ENCODE assay signal across 8 mouse cellular contexts in the genomic region with DNA sequence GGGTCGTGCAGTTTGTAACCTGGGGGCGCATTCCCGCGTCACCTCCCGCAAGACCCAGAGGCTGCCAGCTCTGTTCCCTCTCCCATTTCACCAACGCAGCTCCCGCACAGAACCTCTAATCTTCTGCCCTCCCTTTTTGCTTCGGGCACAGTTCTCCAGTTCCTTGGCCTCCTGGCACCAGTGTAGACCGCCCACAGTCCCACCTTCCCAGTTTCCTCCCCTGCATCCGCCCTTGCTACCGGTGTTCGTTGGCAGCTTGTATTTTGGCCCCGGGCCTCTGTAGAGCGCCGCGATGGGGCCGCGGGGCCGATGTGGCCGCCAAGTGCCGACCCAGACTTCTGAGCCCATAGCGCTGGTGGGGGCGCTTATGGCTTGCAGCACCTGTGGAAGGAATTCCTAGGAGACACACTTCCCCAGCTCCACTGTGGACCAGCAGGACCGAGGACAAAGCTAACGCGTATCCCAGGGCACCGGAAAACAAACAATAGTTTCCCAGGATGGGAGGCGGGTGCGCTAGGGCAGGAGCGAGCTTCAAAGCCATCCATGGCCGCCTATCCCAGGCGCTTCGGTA. TPM values are rescaled to one million over a fixed set of nuclear protein-coding genes. Genes with fewer than 3 reads are reported as not detected.
DNase-seq lines count a peak whose midpoint lies in the region; ATAC-seq and TF ChIP-seq lines count a peak whose summit lies in the region.

A gene (minus strand): TSS at position 452 of the 571 bp plus-strand sequence.

- WGBS in forebrain, embryonic 16.5 days: under 1% methylated on average over 33 of the region's 33 CpGs
- 1% methylated on average over 32 of the region's 33 CpGs for WGBS in hindbrain, postnatal 0 days
- WGBS in liver, embryonic 15.5 days (ENCODE audit: insufficient replicate concordance): 2% methylated on average over 32 of the region's 33 CpGs
- WGBS in neural tube, embryonic 12.5 days: under 1% methylated on average over 33 of the region's 33 CpGs

- peak within 1 kb of the TSS; percentile 46 for H3K9ac ChIP-seq in forebrain, embryonic 16.5 days (replicated peaks; ENCODE audit: low read depth, low read length)
- peak within 1 kb of the TSS; percentile 22; the same call in 1 of the 2 replicates for H3K9ac ChIP-seq in hindbrain, postnatal 0 days (replicated peaks; ENCODE audit: low read length)
- peak within 1 kb of the TSS; percentile 21; the same call in 1 of the 2 replicates for H3K9ac ChIP-seq in liver, embryonic 15.5 days
- peak within 1 kb of the TSS; percentile 40; the same call in 1 of the 2 replicates for H3K9ac ChIP-seq in neural tube, embryonic 12.5 days

- DNase-seq in CD4-positive, CD25-positive, alpha-beta regulatory T cell, adult 2 months (ENCODE audit: low read depth, low spot score): peak; percentile 39
- DNase-seq in cerebellum, adult 11 months: peak; percentile 83
- DNase-seq in hindbrain, postnatal 0 days (ENCODE audit: low spot score): no peak
- DNase-seq in right cerebral cortex, postnatal 14 days: no peak

- peak within 1 kb of the TSS; percentile 38 for H3K4me3 ChIP-seq in forebrain, embryonic 16.5 days (replicated peaks; ENCODE audit: low read length)
- H3K4me3 ChIP-seq in hindbrain, postnatal 0 days (ENCODE audit: low read length): peak within 1 kb of the TSS; percentile 30
- H3K4me3 ChIP-seq in liver, embryonic 15.5 days (replicated peaks): peak within 1 kb of the TSS; percentile 43
- peak within 1 kb of the TSS; percentile 34 for H3K4me3 ChIP-seq in neural tube, embryonic 12.5 days

- peak within 1 kb of the TSS; percentile 62 for H3K4me2 ChIP-seq in forebrain, embryonic 16.5 days (ENCODE audit: low read length)
- H3K4me2 ChIP-seq in hindbrain, postnatal 0 days (ENCODE audit: low read depth, low read length): peak within 1 kb of the TSS; percentile 57
- peak within 1 kb of the TSS; percentile 77 for H3K4me2 ChIP-seq in liver, embryonic 15.5 days
- peak within 1 kb of the TSS; percentile 63 for H3K4me2 ChIP-seq in neural tube, embryonic 12.5 days (replicated peaks)

- peaks cover 19% of the 10 kb centered on the region for H3K4me1 ChIP-seq in forebrain, embryonic 16.5 days (replicated peaks; ENCODE audit: control insufficient read depth, insufficient read depth, low read length)
- H3K4me1 ChIP-seq in hindbrain, postnatal 0 days (ENCODE audit: insufficient read depth, low read length): 0 out of 2 replicates have a peak, but pooled peaks cover 9% of the 10 kb centered on the region
- H3K4me1 ChIP-seq in liver, embryonic 15.5 days (replicated peaks): peaks cover 38% of the 10 kb centered on the region
- peaks cover 14% of the 10 kb centered on the region for H3K4me1 ChIP-seq in neural tube, embryonic 12.5 days

- TF ChIP-seq CTCF in hindbrain, postnatal 0 days (IDR thresholded peaks at IDR 0.05; ENCODE audit: low read depth): no peak

- H3K27me3 ChIP-seq in forebrain, embryonic 16.5 days (replicated peaks; ENCODE audit: control insufficient read depth, insufficient read depth, low read length): peaks cover 40% of the 10 kb centered on the region
- H3K27me3 ChIP-seq in hindbrain, postnatal 0 days (ENCODE audit: insufficient read depth, low read length): peaks cover 24% of the 10 kb centered on the region
- peaks cover 57% of the 10 kb centered on the region for H3K27me3 ChIP-seq in liver, embryonic 15.5 days
- H3K27me3 ChIP-seq in neural tube, embryonic 12.5 days (replicated peaks): peaks cover 46% of the 10 kb centered on the region

- H3K9me3 ChIP-seq in forebrain, embryonic 16.5 days (ENCODE audit: control insufficient read depth, low read length): no peaks in the 10 kb centered on the region
- no peaks in the 10 kb centered on the region for H3K9me3 ChIP-seq in hindbrain, postnatal 0 days (ENCODE audit: low read length)
- no peaks in the 10 kb centered on the region for H3K9me3 ChIP-seq in liver, embryonic 15.5 days (replicated peaks)
- H3K9me3 ChIP-seq in neural tube, embryonic 12.5 days: no peaks in the 10 kb centered on the region

- H3K27ac ChIP-seq in forebrain, embryonic 16.5 days (ENCODE audit: low read length): no peak within 1 kb of the TSS
- no peak within 1 kb of the TSS for H3K27ac ChIP-seq in hindbrain, postnatal 0 days
- H3K27ac ChIP-seq in liver, embryonic 15.5 days (replicated peaks): no peak within 1 kb of the TSS
- H3K27ac ChIP-seq in neural tube, embryonic 12.5 days: no peak within 1 kb of the TSS

- no peaks in the 10 kb centered on the region for H3K36me3 ChIP-seq in forebrain, embryonic 16.5 days (ENCODE audit: control insufficient read depth, insufficient read depth)
- H3K36me3 ChIP-seq in hindbrain, postnatal 0 days (ENCODE audit: insufficient read depth, low read length): no peaks in the 10 kb centered on the region
- H3K36me3 ChIP-seq in liver, embryonic 15.5 days (replicated peaks): no peaks in the 10 kb centered on the region
- no peaks in the 10 kb centered on the region for H3K36me3 ChIP-seq in neural tube, embryonic 12.5 days

- ATAC-seq in forebrain, embryonic 16.5 days: no peak
- ATAC-seq in hindbrain, postnatal 0 days: no peak
- ATAC-seq in liver, embryonic 15.5 days (ENCODE audit: insufficient read depth): peak; percentile 16; the same call in 1 of the 2 replicates
- ATAC-seq in neural tube, embryonic 12.5 days (ENCODE audit: low FRiP score, low read depth): no peak
- ATAC-seq in erythroid progenitor cell, adult 5-6 weeks (replicated peaks; ENCODE audit: low FRiP score, poor library complexity, severe bottlenecking): no peak

RNA-seq across cellular contexts. Expression of the gene that starts here (rescaled TPM):
- polyA plus RNA-seq in forebrain, embryonic 16.5 days (2015; fragmentation: Nextera tagmentation; extraction: Ambion mirVana): 1.9 and 3.3 TPM in 2 replicates
- 0.43 and 7.2 TPM in 2 replicates for total RNA-seq in hindbrain, postnatal 0 days (2014; rRNA removed)
- polyA plus RNA-seq in hindbrain, postnatal 0 days (2015; fragmentation: Nextera tagmentation; extraction: Ambion mirVana): 5.4 and 7.0 TPM in 2 replicates
- 0.46 and 0.68 TPM in 2 replicates for polyA plus RNA-seq in liver, embryonic 15.5 days (2015; fragmentation: Nextera tagmentation; extraction: Ambion mirVana)
- polyA plus RNA-seq in neural tube, embryonic 12.5 days (2016; fragmentation: Nextera tagmentation; extraction: Ambion mirVana): 0.30 and 0.54 TPM in 2 replicates
- not detected in 2 replicates for total RNA-seq in erythroid progenitor cell, adult 5-6 weeks (2015; ENCODE audit: low replicate concordance)
- total RNA-seq in erythroid progenitor cell, adult 5-6 weeks (2017; ENCODE audit: low replicate concordance): not detected in 2 replicates

Comparison
In these comparisons a context has a peak if more than half of its experiments do, and no peak if none do; other contexts are left out.
1. Peak in ATAC-seq, H3K4me3 ChIP-seq, H3K9ac ChIP-seq and H3K4me2 ChIP-seq in liver, embryonic 15.5 days; RNA of the gene not detected or under 1 TPM.
2. DNase-seq: peak in CD4-positive, CD25-positive, alpha-beta regulatory T cell, adult 2 months (single experiment) and cerebellum, adult 11 months (single experiment); none in hindbrain, postnatal 0 days (single experiment) and right cerebral cortex, postnatal 14 days (single experiment).
3. Peak in every context shown above with its lines, with median percentiles within 50 percentile points of each other: H3K4me2 ChIP-seq, H3K4me3 ChIP-seq and H3K9ac ChIP-seq.